Mouse (Mus musculus) embryonic fibroblast, embryonic 13.5 days (primary cell): ENCODE data around the gene Dyrk1a.

Source experiments
- CTCF ChIP-seq: IDR thresholded peaks from 2 replicates; pipeline ENCODE4 v1.5.1; 2011; ENCODE audit warnings: mild to moderate bottlenecking, control low read depth, low read length, moderate library complexity, borderline replicate concordance; ENCODE audit not compliant: insufficient read depth
- POLR2A ChIP-seq: IDR thresholded peaks from 2 replicates; pipeline ENCODE4 v1.6.1; 2011; ENCODE audit warnings: low read depth, mild to moderate bottlenecking, control low read depth, low read length, moderate library complexity

DNA sequence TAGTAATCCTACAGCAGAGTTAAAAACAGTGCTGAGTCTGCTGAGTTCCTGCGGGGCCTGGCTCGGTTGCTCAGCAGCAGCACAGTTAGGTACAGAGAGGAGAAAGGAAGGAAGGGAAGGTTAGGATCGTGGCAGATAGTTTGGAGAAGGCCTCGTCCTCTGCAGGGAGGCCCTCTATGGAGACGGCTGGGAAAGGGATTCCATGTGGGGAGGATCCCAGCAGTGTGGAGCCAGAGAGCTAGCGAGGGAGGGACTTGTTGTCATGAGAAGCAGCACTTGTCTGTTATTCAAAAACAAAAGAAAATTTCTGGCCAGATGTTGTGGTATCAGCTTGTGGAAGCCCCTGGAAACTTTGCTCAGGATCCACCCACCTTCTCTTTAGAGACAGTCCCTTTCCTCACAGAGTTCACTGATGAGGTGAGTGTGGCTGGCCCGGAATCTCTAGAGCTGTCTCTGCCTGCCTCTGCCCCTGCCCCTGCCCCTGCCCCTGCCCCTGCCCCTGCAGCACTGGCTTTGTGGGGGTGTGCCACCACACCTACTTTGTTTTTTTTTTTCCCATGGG, 11.1 kb downstream of the Dyrk1a start:
- TF ChIP-seq POLR2A (no peak), CTCF (no peak)
